Mouse (Mus musculus) left cerebral cortex, postnatal 10 days (tissue): Measurements from ENCODE around the gene Col3a1. TPM values are rescaled to one million over a fixed set of nuclear protein-coding genes. Genes with fewer than 3 reads are reported as not detected.
A peak's percentile ranks its signal among the peaks of the same experiment; 100 is the strongest.

ENCODE experiments used
- DNase-seq, 2 experiments: peaks; one replicate each; pipeline ENCODE4 v3.0.0; 2021 to 2022; ENCODE audit warnings: low spot score in 2 of 2, mixed read lengths in 1 of 2; ENCODE audit errors: extremely low spot score in 1 of 2
- intact Hi-C: fragments of 180-260 bp; cut with DNase I; formaldehyde crosslinking; loops from one replicate; pipeline ENCODE4 v1.15.1; 2025
- total RNA-seq, 2 experiments: library from RNA; stranded (reverse); gene quantifications; 2 replicates each; pipeline ENCODE4 v1.2.3; 2021

Gene Col3a1
- total RNA-seq, result 10 to 100 TPM; 45.1 to 47.2 TPM

- intact Hi-C loops, result loop anchor here (10.0 kb wide), 2 partner anchors 453 to 1087 kb away; no protein-coding TSS in a partner anchor
- peak in 1 of 2 experiments; percentile 23 for DNase-seq
Measured at GRCm38 (mm10) chr1:45311388-45311787, at the start of gene Col3a1. Gene Col3a1, plus strand, starts transcription at chr1:45311538.

DNA sequence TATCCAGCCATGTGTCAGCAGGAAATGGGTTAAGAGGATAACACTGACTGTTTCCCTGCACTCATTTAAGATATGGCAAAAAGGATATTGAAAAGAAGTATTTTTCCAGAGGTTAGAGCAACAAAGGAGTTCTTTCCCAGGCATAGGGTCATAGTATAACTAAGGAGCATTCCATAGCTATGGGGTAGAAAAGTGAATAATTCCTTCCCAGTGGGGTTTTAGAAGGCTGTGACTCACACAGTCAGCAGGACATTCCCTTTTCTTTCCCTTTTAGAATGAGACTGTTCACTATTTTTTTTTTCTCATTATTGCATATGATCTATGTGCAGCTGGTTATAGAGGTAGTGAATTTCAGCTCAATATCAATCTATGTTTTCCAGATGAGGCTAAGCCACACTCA, 41.9 kb upstream of the Col3a1 start:
- no peak for DNase-seq
- intact Hi-C loops, result no loop called here

DNA sequence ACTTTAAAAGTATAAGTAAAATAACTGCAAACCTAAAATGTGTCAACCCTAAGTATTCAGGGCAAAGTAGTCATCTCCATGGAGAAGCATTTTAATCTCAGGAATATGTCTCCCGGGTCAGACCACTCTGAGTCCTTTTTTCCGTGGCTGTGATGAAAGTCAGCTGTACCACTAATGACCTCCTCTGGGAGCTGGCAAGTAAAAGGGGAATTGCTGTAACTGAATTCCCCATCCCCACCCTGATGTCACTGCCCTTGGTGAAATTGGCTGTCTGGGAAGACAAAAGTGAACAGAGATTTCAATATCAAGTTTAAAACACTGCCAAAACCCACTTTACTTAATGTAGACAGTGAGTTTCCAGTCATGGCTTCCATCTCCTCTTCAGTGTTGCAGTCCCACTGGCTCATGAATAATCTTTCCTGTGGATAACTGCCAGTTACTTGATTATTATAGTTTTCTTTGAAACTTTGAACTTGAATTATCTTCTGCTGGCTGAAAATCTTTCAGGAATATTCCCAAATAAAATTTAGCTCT, 35.3 kb upstream of the Col3a1 start:
- no peak for DNase-seq
- intact Hi-C loops, result no loop called here

GRCm38 (mm10) chr1:45287954-45288353, 23.4 kb upstream of the Col3a1 start:
- intact Hi-C loops, result no loop called here

GRCm38 (mm10) chr1:45290037-45290436, 21.3 kb upstream of the Col3a1 start:
- no peak for DNase-seq
- intact Hi-C loops, result no loop called here

More at GRCm38 (mm10) chr1:45287954-45288353, 23.4 kb upstream of the Col3a1 start:
- DNase-seq, result no peak

DNA sequence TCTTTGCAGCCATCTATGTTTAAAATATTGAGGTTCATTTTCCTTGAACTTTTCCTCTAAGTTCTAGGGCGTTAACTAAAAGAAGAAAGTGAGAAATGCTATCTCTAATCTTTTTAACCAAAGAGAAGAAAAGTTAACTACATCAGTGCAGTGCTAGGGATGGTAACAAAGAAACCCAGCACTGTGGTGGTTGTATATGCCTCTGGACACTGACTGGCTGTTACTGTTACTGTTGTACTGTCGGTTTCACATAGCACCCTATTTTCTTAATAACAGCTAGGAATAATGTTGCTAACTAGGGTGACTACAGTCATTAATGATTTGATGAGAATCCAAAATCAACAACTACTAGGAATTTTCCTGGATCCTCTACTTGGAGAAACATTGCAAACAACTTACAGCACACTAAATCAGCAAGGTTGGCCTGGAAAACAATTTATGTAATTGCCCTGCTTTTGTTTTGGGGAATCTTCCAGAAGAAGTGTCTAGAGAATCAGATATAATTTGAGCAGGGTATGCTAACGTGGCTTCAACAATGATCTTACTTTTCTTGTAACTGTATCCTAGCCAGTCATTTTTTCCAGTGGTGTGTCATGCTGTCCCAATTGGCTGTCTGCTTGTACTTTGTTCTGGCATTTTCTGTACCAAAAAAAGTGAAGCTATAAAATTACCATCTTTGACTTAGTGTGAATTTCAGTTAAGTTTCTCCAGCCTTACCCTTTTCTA, 11.8 kb upstream of the Col3a1 start:
- intact Hi-C loops, result no loop called here
- DNase-seq, result no peak

- intact Hi-C loops, result no loop called here
- no peak for DNase-seq
Measured at GRCm38 (mm10) chr1:45304273-45304672, 7.1 kb upstream of the Col3a1 start.

GRCm38 (mm10) chr1:45309015-45309414, 2.3 kb upstream of the Col3a1 start:
- DNase-seq, result no peak
- intact Hi-C loops, result no loop called here

- DNase-seq, result peak in 1 of 2 experiments; percentile 27
- intact Hi-C loops, result loop anchor here (10.0 kb wide), 2 partner anchors 453 to 1087 kb away; no protein-coding TSS in a partner anchor
Measured at GRCm38 (mm10) chr1:45311962-45312361, 624 bp downstream of the Col3a1 start.

- peak in 1 of 2 experiments; percentile 20 for DNase-seq
- intact Hi-C loops, result loop anchor here (10.0 kb wide), 2 partner anchors 452 to 1088 kb away; no protein-coding TSS in a partner anchor
Measured at GRCm38 (mm10) chr1:45312870-45313269, 1.5 kb downstream of the Col3a1 start.

- peak in 1 of 2 experiments; percentile 46 for DNase-seq
- intact Hi-C loops, result loop anchor here (2.0 to 10.0 kb wide), 3 partner anchors 451 to 1089 kb away; no protein-coding TSS in a partner anchor
Measured at GRCm38 (mm10) chr1:45313696-45314295, 2.5 kb downstream of the Col3a1 start.

- intact Hi-C loops, result loop anchor here (2.0 to 10.0 kb wide), 3 partner anchors 449 to 1091 kb away; no protein-coding TSS in a partner anchor
- DNase-seq, result no peak
Measured at GRCm38 (mm10) chr1:45315767-45316528, 4.6 kb downstream of the Col3a1 start.

GRCm38 (mm10) chr1:45318241-45318640, 6.9 kb downstream of the Col3a1 start:
- intact Hi-C loops, result loop anchor here (10.0 kb wide), 2 partner anchors 447 to 1093 kb away; no protein-coding TSS in a partner anchor

GRCm38 (mm10) chr1:45320861-45321260, 9.5 kb downstream of the Col3a1 start:
- intact Hi-C loops, result no loop called here

More at GRCm38 (mm10) chr1:45318241-45318640, 6.9 kb downstream of the Col3a1 start:
- DNase-seq, result no peak

GRCm38 (mm10) chr1:45329149-45329548, 17.8 kb downstream of the Col3a1 start:
- intact Hi-C loops, result no loop called here
- no peak for DNase-seq

More at GRCm38 (mm10) chr1:45320861-45321260, 9.5 kb downstream of the Col3a1 start:
- no peak for DNase-seq

GRCm38 (mm10) chr1:45355944-45356343, 44.6 kb downstream of the Col3a1 start:
- no peak for DNase-seq
- intact Hi-C loops, result no loop called here

DNA sequence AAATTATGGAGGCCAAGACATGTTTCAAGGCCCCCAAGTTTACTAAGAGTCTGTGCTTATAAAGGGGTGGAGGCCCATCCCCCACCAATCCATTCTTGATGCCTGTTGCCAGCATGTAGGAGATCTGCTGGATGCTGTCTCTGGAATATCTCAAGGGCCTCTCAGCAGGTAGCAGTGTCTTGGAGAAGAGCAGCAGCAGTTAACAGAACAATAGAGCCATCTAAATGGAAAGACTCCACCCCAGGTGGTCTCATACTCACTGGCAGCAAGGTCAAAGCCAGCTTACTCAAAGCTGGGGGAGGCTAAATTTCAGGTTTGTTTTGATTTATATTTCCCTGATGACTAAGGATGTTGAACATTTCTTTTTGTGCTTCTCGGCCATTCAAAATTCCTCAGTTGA, 46.7 kb downstream of the Col3a1 start:
- DNase-seq, result no peak
- intact Hi-C loops, result no loop called here

DNA sequence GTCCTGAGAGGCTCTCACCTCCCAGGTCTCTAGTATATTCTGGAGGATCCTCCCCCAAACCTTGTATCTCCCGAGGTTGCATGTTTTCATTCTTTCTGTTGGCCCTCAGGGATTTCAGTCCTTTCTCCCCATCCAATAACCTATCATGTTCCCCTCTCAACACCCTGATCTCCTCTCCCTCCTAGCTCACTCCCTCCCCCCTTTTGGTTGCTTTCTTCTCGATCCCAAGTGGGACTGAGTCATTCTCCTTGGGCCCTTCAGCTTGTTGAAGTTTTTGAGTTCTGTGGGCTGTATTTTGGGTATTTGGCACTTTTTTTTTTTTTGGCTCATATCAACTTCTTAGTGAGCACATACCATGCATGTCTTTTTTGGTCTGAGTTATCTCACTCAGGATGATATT, 47.8 kb downstream of the Col3a1 start:
- intact Hi-C loops, result no loop called here
- no peak for DNase-seq

GRCm38 (mm10) chr1:45359673-45360072, 48.3 kb downstream of the Col3a1 start:
- no peak for DNase-seq
- intact Hi-C loops, result no loop called here
